Mouse (Mus musculus) R1 (cell line): ENCODE results near the gene Zfp518a.
A peak's percentile ranks its signal among the peaks of the same experiment; 100 is the strongest.

ENCODE experiments used
- DNase-seq: peaks from one replicate; pipeline ENCODE4 v3.0.0-alpha.2; 2018; ENCODE audit warnings: low read depth, low spot score

Gene Zfp518a

DNA sequence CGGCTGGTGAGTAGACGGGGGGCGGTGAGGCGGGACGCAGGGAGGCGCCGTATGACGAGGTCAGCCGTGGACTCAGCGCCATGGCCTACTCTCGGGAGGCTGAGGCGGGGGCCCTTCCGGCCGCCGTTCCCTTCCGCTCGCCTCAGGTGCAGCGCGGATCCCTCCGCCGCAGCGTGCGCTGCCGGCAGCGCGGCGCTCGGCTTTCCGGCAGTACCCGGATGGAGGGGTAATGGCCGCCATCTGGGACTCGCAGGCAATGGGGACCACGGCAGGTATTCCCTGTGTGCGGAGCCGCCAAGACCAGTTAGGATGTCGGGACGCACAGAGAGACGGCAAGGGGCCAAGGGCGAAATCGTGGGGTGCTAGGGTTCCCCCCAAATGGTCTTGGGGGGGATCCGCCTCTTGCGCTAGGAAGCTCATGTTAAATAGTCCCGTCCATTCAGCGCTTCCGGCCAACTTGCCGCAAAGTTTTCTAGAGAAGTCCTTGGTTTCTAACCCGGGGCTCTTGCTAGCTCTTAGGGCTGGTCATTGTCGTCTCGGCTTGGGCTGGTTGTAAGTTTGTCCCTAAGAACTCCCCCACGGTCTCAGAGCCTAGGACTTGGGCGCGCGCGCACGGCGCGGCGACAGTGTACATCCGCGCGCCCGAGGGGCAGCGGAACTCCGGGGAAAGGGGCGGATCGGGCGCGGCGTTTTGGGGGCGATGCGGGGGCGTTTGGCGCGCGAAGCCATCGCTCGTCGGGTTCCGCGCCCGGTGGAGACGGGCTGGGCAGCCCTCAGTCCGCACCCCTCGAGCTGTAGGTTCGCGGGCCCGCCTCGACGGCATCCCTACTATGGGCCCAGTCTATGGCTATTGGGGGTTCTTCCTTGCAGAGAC is at the start of gene Zfp518a:
Gene Zfp518a, plus strand, starts transcription at position 187 of the 874 bp plus-strand sequence.
- DNase-seq = peak; percentile 92

DNA sequence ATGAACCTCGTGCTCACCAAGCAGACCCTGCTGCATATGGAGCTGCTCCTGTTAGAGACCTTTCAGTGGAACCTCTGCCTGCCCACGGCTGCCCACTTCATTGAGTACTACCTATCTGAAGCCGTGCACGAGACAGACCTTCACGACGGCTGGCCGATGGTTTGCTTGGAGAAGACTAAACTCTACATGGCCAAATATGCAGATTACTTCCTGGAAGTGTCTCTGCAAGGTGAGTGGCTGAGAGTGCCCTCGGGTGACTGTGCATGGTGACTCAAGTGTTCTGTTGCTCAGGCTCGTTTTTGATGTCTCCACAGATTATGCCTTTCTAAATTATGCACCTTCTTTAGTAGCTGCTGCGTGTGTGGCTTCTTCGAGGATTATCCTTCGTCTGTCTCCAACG is 49.8 kb upstream of the Zfp518a start:
- DNase-seq = no peak

DNA sequence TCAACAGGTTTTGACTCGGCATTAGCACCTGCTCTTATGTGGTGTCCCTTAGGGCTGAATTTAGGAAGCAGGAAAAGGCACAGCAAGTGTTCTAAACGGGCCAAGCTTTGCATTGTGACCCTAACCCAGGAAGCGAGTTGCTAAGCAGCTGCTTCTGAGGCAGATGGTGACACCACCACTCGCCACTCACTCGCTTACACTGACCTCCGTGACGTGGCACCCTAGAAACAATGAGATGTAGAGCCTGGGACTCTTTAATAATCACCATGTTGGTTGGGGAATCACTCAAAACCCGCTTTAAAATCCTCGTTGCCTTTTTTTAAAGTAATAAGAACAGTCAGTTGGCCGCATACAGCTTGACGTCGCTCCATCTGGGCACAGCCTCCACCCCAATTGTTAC is 45.1 kb upstream of the Zfp518a start:
- no peak for DNase-seq

DNA sequence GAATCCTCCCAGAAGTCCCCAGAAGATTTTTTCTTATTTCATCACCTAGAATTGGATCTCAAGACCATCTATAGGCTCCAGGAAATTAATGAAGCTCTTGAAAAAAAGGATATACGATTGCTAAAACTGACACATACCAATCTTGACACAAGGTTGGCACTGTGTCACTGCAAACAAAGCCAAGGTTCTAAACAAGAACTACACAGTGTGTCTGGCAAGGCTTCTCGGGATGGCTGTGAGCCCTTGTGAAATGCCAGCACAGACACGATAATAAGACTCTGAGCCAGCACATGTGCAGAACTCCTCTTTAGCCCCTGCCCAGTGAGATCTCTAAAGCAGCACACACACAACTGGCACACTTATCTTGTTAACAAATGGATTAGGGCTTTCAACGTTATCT is 35.0 kb upstream of the Zfp518a start:
- DNase-seq = no peak

DNA sequence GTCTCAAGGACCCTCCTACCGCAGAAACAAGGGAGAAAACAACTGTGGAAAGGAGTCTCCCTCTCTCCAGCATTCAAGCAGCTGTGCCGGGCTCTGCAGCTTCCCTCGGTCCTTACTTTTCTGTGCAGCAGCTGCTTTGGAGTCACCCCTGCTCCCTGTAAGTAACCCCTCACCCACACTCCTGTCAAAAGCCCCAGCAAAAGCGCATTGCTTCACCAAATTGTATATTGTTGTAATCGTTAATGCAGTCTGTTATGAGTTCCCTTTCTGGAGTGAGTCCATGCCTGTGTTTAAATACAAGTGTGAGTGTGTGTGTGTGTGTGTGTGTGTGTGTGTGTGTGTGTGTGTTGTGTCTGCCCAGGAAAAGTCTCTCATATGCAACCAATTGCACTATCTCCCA is 26.2 kb upstream of the Zfp518a start:
- DNase-seq = peak; percentile 18

DNA sequence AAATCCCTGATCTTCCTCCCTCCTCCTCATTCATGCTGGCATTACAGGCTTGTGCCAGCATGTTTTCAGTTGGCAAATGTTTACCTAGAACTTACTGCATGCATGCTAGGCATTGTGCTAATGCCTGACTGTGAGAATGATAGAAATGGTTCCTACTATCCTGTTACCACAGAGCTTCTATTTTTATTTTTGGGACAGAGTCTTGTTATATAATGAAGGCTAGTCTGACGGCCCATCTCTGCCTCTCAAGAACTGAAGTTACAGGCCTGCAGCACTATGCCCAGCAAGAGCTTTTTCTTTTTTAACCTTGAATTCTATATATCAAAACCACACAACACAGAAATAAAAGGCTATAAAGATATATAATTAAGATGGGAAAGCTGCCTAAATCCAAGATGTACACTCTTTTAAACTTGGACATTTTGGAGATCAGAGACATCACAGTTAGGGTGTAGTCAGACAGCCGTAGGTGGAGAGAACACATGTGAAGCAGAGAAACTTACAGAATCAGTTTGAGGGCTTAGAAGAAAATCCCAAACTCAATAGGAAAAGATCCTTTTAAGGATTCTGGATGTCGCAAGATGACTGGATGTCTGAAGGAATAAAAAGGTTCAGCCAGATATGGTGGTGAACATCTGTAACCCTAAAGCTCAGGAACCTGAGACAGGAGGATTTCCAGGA is 24.9 kb upstream of the Zfp518a start:
- no peak for DNase-seq

DNA sequence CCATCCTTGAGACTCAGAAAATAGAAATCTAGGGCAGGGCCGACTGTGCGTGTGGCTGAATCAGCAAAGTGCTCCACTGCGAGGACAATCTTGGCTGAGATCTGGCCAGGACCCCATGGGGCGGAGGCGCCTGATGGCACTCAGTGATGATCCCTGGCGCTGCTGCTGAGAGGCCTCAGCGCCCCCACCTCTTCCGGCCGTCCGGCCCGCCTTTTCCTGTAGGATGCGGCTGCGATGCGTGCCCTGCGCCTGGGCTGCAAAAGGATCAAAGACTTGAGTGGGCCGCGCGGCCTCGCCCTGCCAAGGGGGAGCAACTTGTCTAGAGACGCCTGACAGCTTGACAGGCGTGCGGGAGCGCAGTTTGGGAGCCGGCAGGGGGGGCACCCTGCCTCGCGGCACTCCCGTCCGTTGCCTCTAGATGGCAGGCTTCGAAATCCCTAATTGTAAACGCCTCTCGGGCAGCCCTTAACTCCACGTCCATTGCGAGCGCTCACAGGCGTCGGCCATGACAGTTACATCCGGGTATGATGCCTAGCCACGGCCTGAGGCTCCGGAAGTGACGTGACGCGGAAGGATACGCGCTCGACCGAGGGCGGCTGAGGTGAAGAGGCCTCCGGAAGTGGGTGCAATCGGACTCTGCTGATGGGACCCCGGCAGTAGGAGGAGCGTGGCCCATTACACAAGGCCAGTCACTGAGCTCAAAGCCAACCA is 21.4 kb upstream of the Zfp518a start:
- DNase-seq = peak; percentile 98

DNA sequence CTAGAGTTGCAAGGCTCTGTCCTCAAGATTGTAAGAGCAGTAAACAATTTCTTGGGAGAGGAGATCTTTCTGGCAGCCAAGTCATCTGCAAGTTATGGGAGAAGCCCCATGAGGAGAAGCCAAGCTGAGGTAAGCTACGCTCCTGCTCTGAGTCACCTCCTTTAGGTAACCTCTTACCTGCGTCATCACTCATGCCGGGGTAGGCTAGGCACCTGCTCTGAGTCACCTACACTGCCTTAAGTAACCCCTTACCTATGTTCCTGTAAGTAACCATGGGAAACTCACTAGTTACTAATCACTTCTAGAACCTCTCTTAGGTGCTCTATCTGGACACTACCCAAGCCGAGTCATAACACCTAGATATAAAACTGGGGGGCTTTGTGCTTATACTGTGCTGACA is 12.8 kb upstream of the Zfp518a start:
- DNase-seq = no peak

DNA sequence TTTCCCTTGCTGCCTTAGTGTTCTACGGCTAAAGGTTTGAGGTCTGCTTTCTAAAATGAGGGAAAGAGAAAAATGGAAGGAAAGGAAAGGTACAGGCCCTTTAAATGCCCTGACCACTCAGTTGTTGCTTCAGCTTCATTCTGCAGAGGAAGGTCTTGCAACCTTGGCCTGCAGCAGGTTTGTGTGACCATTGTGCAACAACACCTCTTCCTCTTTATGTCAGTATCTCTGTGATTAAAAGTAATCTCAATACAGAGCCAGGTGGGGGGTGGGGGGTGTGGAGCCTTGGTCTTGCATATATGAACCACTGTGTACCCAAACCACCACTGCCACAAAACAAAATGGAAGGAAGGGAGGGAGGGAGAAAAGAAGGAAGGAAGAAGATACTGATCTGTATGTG is 5.6 kb upstream of the Zfp518a start:
- no peak for DNase-seq

DNA sequence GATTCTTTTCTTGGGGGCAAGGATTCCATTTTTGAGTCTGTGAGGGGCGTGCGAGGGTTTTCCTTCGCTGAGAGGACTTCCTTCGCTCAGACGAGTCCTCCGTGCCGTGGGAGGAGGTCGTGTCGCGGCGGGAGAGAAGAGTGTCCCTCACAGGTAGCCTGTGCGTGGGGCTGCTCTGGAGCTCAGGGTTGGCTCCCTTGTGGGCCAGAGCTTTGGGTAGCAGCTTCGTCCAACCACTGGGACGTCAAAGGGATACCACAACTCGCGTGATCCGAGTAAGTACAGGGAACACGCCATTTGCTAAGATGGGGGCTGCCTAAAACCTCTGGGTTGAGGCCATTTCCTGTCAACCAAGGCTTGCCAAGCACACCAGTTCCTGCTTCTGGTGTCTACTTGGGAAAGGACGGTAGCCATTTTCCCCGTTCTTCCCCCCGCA is 416 bp upstream of the Zfp518a start:
- no peak for DNase-seq

DNA sequence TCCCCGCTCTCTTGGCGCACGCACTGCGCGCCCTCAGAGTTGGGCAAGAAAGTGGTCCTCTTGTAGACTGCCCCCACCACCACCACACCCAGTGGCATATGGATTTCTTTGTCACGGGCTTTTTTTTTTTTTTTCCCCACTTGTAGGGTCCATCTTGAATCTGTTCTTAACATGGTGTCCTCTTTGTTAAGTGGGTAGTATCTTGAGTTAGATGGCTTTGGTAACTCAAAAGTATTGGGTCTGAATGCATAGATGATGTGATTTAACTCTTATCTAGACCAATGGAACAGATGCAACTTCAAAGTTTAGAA is 843 bp downstream of the Zfp518a start:
- peak; percentile 73 for DNase-seq

DNA sequence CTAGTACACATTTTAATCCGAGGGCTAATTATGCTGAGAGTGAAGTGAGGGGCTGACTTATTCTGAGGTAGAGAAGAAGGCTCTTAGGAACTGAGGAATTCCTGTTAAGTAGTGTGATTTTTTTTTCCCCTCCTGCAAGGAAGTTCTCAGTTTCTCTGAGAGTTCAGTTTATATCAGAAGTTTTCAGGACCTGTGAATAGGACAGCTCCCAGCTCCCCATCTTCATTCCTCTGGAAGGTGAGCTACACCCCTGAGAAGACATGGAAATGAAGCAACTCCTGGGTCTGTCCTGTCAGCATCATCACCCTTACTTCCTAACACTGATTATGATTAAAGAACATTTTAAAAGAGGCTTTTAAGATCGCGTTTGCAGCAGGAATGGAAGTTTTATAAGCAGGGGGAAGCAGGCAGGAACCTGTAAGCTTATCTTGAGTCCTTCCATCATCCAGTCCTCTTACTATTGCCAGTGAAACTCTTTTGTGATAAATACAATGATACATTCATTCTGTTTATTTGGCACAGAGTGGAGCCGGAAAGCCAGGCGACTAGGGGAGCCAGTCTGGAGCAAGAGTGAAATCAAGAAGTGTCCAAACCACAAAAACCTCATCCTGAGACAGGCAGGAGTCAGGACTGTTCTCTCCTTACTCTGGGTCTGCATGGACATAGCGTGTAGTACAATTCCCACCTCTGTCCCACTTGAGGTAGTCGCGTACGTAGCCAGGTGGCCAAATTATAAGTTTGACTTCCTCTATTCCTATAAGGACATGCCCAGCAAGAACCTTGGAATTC is 37.3 kb downstream of the Zfp518a start:
- DNase-seq = no peak

DNA sequence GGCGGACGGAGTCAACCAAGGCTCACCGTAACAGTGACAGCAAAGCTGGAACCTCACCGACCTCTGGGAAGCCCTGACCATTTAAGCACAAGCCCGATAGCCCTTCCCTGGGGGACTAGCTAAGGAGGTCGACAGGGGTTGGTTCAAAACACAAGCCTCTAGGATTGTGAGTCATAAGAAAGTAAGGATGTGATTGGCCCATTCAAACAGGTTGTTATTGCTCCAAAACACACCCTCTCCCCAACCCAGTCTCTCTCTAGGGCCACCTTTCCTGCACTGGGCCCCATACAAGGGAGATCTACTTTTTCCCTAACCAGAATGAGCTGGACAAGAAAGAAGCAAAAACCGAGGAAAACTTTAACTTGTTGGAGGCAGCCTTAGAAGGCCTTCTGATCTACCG is 40.9 kb downstream of the Zfp518a start:
- peak; percentile 89 for DNase-seq

DNA sequence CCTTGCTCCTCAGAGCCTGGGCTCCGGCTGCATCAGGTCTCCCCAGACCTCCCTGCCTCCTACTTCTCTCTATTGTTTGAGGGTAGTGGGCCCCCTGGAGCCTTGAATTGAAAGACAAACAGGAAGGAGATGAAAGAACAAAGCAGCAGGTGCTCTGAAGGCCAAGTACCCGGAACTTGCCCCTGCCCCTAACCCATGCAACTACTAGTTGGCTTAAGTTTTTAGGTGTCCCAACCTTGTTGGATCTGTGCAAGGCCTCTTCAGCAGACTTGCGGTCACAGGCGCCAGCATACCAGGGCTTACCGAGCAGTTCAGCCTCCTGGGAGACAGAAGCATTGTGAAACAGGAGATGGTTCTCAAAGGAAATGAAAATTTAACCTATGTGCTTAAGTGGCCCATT is 41.5 kb downstream of the Zfp518a start:
- DNase-seq = peak; percentile 96

DNA sequence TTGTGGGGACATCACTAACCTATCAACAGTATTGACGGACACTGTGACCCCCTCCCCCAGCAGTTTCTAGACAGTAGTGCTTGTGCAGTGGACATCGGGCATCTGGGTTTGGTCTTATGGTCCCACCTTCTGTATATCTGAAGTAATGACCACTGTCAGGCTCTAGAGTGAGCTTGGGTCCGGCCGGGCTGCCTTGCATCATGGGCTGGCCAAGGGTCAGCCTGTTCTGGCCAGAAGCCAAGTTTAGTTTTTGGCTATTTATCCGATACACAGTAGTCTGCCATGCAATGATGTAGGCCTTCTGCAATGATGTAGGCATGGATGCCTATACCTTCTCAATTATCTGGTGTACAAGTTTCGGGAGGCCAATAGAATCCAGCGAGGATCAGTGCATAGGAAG is 49.0 kb downstream of the Zfp518a start:
- DNase-seq = no peak

DNA sequence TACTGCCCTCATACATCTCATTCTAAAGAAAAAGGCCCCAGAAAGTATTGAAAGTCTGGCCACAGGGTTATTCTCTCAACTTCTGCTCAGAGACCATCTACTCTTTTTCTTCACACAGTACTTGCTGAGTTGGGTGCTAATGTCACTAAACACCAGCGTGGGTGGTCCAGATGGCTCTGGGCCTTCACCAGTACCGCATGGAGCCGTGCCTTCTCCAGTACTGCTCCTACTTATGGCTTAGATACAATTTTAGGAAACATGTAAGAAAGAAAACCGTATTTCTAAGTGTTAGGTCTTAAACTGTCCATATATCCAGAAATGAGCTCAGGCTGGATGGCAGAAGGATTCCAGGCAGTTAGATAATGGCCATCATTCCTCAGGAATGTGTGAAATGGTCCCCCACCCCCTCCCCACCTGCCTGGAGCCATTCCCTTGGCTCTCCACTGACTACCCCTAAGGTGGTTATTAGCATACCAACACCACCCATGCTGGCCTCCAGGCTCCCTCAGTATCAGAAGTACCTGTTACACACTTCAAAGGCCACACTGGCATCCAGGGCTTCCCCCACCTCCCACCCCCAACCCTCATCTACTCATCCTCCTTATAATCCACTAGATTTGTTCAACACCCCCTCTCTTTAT is 52.6 kb downstream of the Zfp518a start:
- DNase-seq = peak; percentile 52

DNA sequence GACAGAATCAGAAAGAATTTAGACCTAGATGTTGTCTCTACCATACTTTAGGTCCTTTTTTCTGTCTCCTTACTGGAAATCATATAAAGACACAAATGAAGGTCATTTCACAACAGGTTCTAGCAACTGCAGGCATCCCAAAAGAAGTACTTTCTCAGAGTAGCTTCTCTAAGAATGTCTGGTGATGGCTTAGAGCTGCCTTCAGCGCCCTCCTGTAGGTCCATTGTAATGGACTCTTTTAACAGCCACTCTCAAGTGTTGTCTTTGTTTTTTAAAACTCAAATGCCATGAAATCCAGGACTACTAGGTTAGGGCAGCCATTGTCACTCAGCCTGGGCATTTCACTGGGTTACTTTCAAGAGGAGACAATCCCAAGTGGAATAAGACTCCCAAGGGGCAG is 64.5 kb downstream of the Zfp518a start:
- DNase-seq = peak; percentile 78

DNA sequence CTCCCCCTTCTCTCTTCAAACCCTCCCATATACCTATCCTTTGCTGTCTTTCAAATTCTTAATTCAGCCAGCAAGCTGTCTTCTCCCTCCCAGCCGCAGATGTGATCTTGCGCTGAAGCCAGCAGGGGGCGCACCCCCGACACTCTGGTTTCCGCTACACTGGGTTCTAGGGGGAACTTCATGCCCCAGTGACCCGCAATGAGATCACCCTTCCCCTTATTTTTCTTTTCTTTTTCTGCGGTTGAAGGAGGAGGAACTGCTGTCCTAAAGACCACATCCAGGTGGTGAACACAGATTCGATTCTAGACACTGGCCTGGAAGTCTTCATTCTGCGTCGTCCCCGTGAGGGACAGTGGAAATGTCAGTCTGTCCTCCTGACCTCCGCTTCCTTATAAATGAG is 68.5 kb downstream of the Zfp518a start:
- DNase-seq = peak; percentile 66

DNA sequence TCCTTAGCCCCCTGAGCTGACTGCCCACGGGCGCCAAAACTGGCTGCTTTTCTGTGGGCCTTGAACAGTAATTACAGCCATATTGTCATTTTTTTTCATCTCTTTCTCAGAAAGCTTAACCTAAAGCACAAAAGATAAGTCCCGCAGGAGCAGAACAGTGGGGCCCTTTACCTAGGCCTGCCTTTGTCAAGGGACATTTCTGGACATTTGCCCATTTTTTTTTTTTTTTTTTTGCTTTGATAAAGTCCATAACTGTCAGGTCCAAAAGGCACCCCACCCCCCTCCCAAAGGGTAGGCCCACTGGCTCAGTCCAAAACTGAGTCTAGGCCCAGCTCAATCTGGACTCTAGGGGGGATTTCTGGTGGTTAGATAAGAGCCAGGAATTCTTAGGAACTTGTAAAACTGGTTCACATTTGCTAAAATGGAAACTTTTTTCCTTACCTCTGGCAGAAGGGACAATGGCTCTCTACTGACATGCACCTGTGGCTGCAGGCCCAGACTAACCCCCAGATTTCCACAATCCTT is 69.9 kb downstream of the Zfp518a start:
- DNase-seq = no peak

DNA sequence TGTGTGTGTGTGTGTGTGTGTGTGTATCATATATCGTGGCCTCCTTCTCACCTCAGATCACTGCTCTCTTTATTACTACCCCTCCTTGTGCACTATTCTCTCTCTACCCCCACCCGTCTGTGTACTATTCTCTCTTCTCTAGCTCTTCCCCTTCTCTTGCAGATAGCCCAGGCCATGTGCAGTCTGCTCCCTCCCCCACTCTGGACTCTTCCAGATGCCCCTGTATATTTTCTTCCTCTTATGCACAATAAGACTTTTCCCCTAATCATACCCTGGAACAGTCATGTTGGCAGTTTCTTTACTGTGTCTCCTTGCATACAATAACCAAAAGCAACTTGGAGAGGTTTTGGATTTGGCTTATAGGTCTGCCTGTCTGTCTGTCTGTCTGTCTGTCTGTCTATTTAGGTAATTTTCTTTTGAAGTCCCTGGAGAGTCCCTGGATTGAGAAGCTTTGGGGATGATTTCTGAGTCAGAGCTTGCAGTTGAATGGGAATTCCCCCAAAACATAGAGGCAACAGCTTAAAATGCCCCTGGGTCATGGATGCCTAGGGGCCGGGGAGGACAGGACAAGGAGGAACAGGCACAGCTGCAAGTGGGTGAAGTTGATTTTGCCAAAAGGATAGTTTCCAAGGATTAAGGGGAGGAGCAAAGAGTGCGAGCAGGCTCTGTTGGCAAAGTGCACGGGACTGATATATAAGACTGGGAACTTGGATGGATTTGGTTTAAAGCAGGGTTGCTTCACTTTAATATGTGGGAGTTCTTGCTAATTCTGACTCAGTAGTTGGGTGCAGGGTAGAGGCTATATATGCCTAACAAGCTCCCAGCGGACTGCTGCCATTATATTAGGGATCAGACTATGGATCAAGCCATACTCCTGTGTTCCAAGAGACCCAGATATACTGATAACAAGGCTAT is 70.7 kb downstream of the Zfp518a start:
- DNase-seq = no peak
